Mouse (Mus musculus): ENCODE results near the gene Gata2. TPM values are rescaled to one million over a fixed set of nuclear protein-coding genes. Genes with fewer than 3 reads are reported as not detected.

Gene Gata2
- polyA plus RNA-seq, 1 experiment from 2014 or later, result 0.34 TPM

DNA sequence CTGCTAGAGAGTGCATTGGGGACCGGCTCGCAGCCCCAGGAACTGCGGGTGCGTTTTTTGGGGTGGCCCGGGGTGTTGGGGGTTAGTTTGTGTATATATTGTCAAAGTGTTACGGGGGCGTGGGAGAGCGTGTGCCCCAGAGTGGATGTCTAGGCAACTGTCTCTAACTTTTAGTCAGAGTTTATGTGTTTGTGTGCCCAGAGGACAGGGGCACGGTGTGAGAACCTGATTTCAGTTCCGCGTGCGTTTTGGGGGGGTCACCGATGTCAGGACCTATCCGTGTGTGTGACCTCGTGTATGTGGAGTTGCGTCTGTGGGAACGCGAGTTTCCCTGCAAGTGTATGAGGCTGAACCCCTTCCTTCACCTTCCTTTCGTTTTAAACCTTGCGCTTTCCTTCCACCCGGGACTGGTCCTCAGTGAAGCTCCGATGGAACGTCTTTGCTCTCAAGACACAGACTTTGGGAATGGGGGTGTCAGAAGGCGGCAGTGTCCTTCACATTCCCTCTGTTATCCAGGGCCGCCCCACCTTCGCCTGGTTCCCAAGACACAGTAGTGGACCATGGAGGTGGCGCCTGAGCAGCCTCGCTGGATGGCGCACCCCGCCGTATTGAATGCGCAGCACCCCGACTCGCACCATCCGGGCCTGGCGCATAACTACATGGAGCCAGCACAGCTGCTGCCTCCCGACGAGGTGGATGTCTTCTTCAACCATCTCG, 5.5 kb downstream of the Gata2 start:
- no peak overlapping the region for H3K27ac ChIP-seq
- H3K4me3 ChIP-seq (ENCODE audit: inconsistent target), result peak overlapping the region; percentile 12; the same call in 1 of the 2 replicates
- no peaks in the 10 kb centered on the region for H3K79me2 ChIP-seq (ENCODE audit: inconsistent target)
- under 1% methylated on average over 39 of the region's 39 CpGs for WGBS (ENCODE audit: missing documents)
- no peaks in the 10 kb centered on the region for H3K36me3 ChIP-seq (ENCODE audit: inconsistent target)

DNA sequence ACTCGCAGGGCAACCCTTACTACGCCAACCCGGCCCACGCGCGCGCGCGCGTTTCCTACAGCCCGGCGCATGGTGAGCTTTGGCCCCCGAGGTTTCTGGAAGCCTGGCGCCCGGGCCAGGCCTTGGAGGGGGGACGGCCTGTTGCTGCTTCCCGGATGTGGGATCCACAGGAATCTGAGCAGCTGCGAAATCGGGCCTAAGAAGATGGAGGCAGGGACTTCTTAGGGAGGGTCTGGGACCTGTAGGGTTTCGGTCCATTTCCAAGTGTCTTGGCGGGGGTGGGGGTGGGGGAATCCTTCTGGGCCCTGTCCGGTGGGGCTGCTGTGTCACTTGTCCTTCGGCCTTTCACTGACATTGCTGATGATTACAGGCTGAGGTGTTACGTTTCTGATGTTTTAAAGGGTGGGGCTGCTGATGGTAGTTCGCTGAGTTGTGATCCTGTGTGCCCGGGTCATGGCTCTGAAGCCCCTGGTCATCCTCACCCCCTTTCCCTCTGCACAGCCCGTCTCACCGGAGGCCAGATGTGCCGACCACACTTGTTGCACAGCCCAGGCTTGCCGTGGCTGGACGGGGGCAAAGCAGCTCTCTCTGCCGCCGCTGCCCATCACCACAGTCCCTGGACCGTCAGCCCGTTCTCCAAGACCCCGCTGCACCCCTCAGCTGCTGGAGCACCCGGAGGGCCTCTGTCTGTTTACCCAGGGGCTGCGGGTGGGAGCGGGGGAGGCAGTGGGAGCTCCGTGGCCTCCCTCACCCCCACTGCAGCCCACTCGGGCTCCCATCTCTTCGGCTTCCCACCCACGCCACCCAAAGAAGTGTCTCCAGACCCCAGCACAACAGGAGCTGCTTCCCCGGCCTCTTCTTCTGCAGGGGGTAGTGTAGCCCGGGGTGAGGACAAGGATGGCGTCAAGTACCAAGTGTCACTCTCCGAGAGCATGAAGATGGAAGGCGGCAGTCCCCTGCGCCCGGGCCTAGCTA, 6.3 kb downstream of the Gata2 start:
- Histone ChIP-seq H3K79me2 (ENCODE audit: inconsistent target) (no peaks in the 10 kb centered on the region), H3K36me3 (ENCODE audit: inconsistent target) (no peaks in the 10 kb centered on the region), H3K27ac (no peak overlapping the region), H3K4me3 (ENCODE audit: inconsistent target) (no peak overlapping the region)
- WGBS (ENCODE audit: missing documents), result 25% methylated on average over 47 of the region's 50 CpGs

DNA sequence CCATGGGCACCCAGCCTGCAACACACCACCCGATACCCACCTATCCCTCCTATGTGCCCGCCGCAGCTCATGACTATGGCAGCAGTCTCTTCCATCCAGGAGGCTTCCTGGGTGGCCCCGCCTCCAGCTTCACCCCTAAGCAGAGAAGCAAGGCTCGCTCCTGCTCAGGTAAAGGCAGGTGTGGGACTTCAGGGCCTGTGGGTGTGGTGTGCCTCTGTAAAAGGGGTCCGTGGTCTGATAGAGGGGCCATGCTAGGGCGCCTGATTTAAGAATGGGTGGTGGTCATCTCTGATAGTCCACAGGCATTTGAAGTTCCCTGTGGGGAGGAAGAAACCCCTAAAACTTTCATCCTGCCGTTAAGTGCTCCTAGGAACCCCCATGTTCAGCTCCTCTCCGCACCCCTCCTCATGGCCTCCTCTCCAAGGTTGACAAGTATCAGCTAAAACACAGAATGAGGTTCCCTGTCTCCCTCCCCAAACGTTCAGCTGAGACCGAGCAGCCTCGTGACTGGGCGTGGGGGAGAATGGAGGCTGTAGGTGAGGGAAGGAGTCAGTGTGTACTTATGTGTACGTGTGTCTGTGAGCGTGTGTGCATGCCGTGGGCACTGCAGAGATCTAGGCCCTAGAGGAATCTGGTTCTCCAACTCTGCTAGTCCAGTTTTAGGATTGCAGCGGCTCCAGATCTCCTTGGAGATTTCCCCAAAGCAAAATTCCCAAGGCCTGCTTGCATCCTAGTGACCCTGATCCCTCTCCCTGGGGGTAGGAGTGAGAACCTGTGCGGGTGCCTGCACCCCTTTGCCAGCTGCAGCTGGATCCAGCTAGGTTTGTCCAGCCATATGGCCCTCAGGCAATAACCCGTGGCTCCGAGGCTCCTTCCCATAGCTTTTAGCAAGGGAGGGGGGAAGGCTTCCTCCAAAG, 7.3 kb downstream of the Gata2 start:
- no peaks in the 10 kb centered on the region for H3K36me3 ChIP-seq (ENCODE audit: inconsistent target)
- H3K27ac ChIP-seq, result no peak overlapping the region
- WGBS (ENCODE audit: missing documents), result 73% methylated on average over 20 of the region's 20 CpGs
- H3K79me2 ChIP-seq (ENCODE audit: inconsistent target), result no peaks in the 10 kb centered on the region
- H3K4me3 ChIP-seq (ENCODE audit: inconsistent target), result no peak overlapping the region

DNA sequence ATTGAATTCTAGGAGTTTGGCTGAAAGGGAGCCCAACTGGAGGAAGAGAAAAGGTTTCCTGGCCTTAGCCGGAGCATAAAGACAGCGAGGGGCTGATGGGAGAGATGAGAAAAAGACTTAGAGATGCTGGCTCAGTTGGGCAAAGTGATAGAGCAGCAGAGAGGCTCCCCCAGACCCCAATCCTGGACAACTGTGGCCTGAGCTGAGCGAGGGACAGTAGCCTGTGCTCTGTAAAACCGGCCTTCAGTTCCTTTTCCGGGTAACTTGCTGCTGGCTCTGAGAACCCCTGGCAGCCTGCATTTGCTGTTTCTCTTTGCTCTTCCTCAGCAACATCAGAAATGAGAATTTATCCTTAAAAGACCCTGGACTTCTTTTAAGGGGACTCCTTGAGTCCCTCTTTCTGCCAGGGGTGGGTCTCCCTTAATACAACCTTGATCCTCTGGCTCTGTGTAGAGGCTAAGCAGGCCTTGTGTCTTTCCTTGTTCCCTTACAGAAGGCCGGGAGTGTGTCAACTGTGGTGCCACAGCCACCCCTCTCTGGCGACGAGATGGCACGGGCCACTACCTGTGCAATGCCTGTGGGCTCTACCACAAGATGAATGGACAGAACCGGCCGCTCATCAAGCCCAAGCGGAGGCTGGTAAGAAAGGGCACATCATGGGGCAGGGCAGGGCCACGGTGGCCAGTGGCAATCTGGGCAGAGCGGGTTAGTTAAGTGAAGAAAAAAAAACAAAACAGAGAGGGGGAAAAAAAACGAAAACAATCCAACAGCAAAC, 8.4 kb downstream of the Gata2 start:
- Histone ChIP-seq H3K27ac (no peak overlapping the region), H3K36me3 (ENCODE audit: inconsistent target) (no peaks in the 10 kb centered on the region), H3K79me2 (ENCODE audit: inconsistent target) (no peaks in the 10 kb centered on the region), H3K4me3 (ENCODE audit: inconsistent target) (no peak overlapping the region)
- WGBS (ENCODE audit: missing documents), result 52% methylated on average over 15 of the region's 15 CpGs

DNA sequence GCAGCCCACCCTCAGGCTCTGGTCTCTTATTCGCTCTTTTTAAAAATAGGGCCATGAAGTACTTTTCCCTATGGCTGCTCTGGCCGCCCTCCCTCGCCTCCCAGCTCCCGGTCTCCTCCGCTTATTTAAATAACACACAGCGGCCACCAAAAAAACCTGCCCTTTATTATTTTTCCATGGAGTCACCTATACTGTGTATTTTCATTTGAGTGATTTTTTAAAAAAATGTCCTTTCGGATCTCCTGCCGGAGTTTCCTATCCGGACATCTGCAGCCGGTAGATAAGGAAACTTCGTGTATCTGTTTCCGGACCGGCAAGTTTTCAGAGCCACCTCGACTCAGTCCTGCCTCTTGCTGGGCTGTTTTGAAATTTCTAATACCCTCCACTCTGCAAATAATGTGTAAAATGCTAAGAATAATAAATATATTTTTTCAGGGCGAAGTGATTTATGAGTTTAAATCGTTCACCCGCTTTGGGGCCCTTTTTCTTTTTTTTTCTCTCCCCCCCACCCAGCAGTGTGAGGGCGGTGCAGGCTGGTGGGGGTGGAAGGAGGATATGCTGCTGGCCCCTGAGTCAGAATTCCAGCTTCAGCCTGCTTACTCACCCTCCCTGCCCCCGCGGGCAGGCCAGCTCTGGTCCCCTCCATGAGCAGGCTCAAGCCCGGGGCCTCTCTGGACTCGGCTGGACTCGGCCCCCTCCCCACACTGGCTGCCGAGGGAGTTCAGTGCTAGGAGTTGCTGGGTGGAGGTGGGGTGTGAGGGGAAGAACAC, 9.4 kb downstream of the Gata2 start:
- H3K4me3 ChIP-seq (ENCODE audit: inconsistent target), result no peak overlapping the region
- WGBS (ENCODE audit: missing documents), result 5% methylated on average over 24 of the region's 24 CpGs
- no peaks in the 10 kb centered on the region for H3K79me2 ChIP-seq (ENCODE audit: inconsistent target)
- no peak overlapping the region for H3K27ac ChIP-seq
- H3K36me3 ChIP-seq (ENCODE audit: inconsistent target), result no peaks in the 10 kb centered on the region

DNA sequence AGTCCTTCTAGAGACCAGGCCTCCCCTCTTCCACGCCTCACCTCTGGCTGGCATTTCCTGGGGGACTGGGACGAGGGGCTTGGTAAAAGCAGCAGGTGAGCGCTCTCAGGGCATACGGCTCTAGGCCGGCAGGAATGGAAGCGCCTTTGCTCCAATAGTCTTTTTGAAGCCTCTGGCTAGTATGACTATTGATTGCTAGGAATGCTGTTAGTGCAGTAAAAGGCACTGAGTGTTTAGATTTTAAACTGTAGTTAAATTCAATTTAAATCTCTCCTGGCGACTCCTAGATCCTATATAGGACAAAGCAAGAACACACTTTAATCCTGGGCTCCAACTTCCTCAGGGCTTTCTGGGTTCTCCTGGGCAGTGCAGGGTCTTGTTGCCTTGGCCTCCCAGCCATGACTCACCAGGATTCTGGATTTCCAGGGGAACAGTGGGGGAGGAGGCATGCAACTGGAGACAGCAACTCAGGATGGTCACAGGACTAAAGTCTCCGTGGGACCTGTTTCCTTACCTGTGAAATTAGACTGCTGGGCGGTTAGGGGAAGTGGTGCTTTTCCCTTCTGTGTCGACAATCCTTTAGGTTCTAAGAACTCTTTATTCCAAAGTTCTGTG, 10.2 kb downstream of the Gata2 start:
- Histone ChIP-seq H3K36me3 (ENCODE audit: inconsistent target) (no peaks in the 10 kb centered on the region), H3K4me3 (ENCODE audit: inconsistent target) (no peak overlapping the region), H3K79me2 (ENCODE audit: inconsistent target) (no peaks in the 10 kb centered on the region), H3K27ac (no peak overlapping the region)
- WGBS (ENCODE audit: missing documents), result 69% methylated on average over 10 of the region's 10 CpGs

DNA sequence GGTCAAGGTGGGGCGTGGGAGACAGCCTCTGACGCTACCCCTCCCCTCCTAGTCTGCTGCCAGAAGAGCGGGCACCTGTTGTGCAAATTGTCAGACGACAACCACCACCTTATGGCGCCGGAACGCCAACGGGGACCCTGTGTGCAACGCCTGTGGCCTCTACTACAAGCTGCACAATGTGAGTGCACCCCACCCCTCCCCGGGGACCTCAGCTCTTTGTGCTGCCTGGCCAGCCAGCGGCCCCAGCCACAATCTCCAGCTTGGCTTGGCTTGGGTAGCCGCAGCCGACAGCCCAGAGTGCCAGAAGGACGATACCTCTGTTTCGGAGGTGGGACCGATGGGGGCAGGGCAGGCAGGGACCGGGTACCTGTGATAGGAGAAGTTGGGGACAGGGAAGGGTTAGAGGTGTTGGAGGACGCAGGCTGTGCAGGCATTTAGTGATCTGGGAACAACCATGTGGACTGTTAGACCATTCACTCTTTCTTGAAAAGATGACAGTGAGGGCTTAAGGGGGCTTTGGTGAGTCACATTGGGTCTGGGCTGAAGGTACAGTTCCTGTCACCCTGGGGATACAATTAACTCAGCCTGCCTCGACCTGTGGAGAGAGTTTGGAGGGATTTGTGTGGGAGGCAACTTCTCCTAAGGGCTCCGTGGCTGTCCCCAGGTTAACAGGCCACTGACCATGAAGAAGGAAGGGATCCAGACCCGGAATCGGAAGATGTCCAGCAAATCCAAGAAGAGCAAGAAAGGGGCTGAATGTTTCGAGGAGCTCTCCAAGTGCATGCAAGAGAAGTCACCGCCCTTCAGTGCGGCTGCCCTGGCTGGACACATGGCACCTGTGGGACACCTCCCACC, 11.1 kb downstream of the Gata2 start:
- no peak overlapping the region for H3K4me3 ChIP-seq (ENCODE audit: inconsistent target)
- H3K27ac ChIP-seq, result no peak overlapping the region
- H3K36me3 ChIP-seq (ENCODE audit: inconsistent target), result no peaks in the 10 kb centered on the region
- no peaks in the 10 kb centered on the region for H3K79me2 ChIP-seq (ENCODE audit: inconsistent target)
- 86% methylated on average over 25 of the region's 25 CpGs for whole genome bisulfite sequencing (ENCODE audit: missing documents)

DNA sequence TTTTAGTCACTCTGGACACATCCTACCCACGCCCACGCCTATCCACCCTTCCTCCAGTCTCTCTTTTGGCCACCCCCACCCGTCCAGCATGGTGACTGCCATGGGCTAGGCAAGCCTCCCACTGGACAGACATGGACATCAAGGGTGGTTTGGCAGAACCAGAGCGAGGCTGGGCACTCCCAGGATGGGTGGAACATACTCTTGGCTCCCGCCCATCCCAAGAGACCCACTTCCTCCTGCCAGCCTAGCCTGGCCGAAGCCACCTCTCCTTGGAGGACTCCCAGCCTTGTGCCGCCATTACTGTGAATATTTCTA, 11.7 kb downstream of the Gata2 start:
- H3K79me2 ChIP-seq (ENCODE audit: inconsistent target), result no peaks in the 10 kb centered on the region
- H3K36me3 ChIP-seq (ENCODE audit: inconsistent target), result no peaks in the 10 kb centered on the region
- H3K27ac ChIP-seq, result no peak overlapping the region
- 81% methylated on average over 7 of the region's 7 CpGs for WGBS (ENCODE audit: missing documents)
- H3K4me3 ChIP-seq (ENCODE audit: inconsistent target), result no peak overlapping the region

DNA sequence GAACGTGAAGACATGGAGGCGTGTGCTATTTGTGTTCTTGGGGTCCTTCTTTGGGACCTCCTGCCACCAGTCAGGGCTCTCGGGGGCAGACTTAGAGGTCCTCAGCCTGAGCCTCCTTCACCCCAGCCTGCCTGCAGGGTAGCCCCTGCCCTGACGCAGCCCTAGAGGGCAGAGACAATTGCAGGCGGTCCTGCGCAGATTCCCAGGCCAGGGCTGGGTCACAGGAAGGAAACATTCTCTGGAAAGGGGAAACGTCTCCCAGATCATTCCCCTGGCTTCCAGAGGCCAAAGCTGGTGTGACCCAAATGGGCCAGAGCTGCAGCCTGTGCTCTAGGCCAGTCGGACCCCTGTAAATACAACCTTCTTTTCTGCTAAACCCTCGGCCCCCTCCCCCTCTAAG, 12.2 kb downstream of the Gata2 start:
- Histone ChIP-seq H3K27ac (no peak overlapping the region), H3K79me2 (ENCODE audit: inconsistent target) (no peaks in the 10 kb centered on the region), H3K36me3 (ENCODE audit: inconsistent target) (no peaks in the 10 kb centered on the region), H3K4me3 (ENCODE audit: inconsistent target) (no peak overlapping the region)
- 87% methylated on average over 9 of the region's 9 CpGs for WGBS (ENCODE audit: missing documents)

DNA sequence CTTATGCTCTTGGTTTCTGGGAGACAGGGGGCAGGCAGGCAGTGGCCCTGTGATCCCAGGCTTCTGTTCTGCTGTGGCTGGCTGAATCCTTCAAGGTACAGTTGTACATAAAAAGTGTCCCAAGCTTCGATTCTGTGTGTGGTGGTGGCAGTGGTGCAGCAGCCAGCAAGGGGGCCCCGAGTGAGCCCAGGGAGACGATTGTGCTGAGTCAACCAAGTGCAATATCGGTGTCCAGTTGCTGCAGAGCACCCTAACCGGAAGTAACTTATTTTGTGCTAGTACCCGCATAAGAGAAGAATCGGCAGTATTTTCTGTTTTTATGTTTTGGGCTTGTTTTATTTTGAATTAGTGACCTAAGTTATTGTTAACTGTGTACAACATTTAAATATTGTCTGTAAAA, 12.9 kb downstream of the Gata2 start:
- no peak overlapping the region for H3K4me3 ChIP-seq (ENCODE audit: inconsistent target)
- no peaks in the 10 kb centered on the region for H3K36me3 ChIP-seq (ENCODE audit: inconsistent target)
- 23% methylated on average over 7 of the region's 7 CpGs for WGBS (ENCODE audit: missing documents)
- no peak overlapping the region for H3K27ac ChIP-seq
- no peaks in the 10 kb centered on the region for H3K79me2 ChIP-seq (ENCODE audit: inconsistent target)

DNA sequence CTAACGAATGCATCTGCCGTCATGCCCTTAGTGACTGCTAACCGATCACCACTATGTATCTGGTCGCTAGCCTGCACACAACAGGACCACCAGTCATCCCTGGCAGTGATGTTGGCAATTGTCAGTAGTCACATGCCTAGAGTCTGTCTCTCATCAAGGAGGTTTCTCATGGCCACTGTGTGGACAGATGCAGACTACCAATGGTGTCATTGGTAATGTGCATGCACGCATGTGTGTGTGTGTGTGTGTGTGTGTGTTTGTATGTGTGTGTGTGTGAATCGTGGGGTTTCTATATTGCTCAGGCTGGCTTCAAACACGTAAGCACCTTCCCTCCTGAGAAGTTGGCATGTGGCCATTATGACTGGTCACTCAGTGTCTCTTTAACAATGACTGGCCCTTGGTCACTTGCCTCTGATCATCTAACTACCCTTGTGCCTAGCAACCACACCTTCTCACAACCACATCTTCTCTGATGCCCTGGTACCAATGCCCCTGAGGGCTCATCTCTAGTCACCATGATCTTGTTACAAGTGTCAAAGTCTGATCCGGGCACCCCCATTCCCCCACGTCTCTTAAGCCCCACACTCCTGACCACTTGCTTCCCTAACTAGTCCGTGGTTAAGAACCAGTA, 13.8 kb downstream of the Gata2 start:
- Histone ChIP-seq H3K27ac (no peak overlapping the region), H3K79me2 (ENCODE audit: inconsistent target) (no peaks in the 10 kb centered on the region), H3K36me3 (ENCODE audit: inconsistent target) (no peaks in the 10 kb centered on the region), H3K4me3 (ENCODE audit: inconsistent target) (no peak overlapping the region)
- 84% methylated on average over 10 of the region's 10 CpGs for WGBS (ENCODE audit: missing documents)

DNA sequence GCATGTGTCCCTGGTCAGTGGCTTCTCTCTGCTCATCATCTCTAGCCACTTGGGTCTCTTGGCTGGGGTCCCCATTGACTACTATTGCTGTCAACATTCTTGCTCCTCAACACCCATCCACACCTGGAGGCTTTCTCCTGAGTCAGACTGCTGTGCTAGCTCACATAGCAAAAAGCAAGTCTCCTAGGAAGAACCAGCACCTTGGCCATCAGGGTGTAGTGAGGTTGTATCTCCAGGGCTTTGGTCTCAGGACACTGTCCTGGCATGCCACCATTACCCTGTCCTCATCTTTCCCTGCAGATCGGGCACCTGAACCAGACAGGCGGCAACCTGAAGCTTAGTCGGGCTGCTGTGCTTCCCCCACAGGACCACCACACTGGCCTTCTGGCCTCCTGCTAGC, 14.6 kb downstream of the Gata2 start:
- H3K4me3 ChIP-seq (ENCODE audit: inconsistent target), result no peak overlapping the region
- 95% methylated on average over 3 of the region's 3 CpGs for WGBS (ENCODE audit: missing documents)
- no peaks in the 10 kb centered on the region for H3K36me3 ChIP-seq (ENCODE audit: inconsistent target)
- H3K27ac ChIP-seq, result no peak overlapping the region
- H3K79me2 ChIP-seq (ENCODE audit: inconsistent target), result no peaks in the 10 kb centered on the region
